ENCODE assay signal across 22 mouse cellular contexts in genomic region chr8:90503306-90503705, GRCm38 (mm10).
DNase-seq lines count a peak whose midpoint lies in the region; ATAC-seq and TF ChIP-seq lines count a peak whose summit lies in the region.
"Had no signal": no experiment of that assay in that cellular context is flagged by ENCODE, and none has a peak within 500 bp of the region (broad histone marks: within the 10 kb centered on the region; RNA-seq: fewer than 3 reads in every experiment).

No protein-coding gene starts in this region.

- no peaks in the 10 kb centered on the region for H3K9me3 ChIP-seq in heart, postnatal 0 days (replicated peaks; ENCODE audit: control insufficient read depth, low read length)
- H3K9me3 ChIP-seq in midbrain, embryonic 14.5 days (ENCODE audit: control insufficient read depth, low read length): no peaks in the 10 kb centered on the region
- H3K9me3 ChIP-seq: embryonic facial prominence, embryonic 15.5 days; hindbrain, embryonic 13.5 days; limb, embryonic 12.5 days had no signal

- peaks cover 10% of the 10 kb centered on the region; the same call in 1 of the 2 replicates for H3K4me1 ChIP-seq in heart, postnatal 0 days (ENCODE audit: control insufficient read depth, insufficient read depth)
- H3K4me1 ChIP-seq in embryonic fibroblast, embryonic 13.5 days (ENCODE audit: control insufficient read depth, insufficient read depth, low read length): no peaks in the 10 kb centered on the region; the same call in 1 of the 2 replicates
- H3K4me1 ChIP-seq in midbrain, embryonic 14.5 days (ENCODE audit: control insufficient read depth, insufficient read depth, low read length): peaks cover 4% of the 10 kb centered on the region; the same call in 1 of the 2 replicates
- H3K4me1 ChIP-seq: embryonic facial prominence, embryonic 15.5 days; limb, embryonic 12.5 days had no signal

- WGBS in heart, postnatal 0 days: 8% methylated on average over 2 of the region's 2 CpGs
- WGBS in midbrain, embryonic 14.5 days: 66% methylated on average over 2 of the region's 2 CpGs

- no peak for TF ChIP-seq CTCF in heart, postnatal 0 days (IDR thresholded peaks at IDR 0.05; ENCODE audit: low read depth)
- no peak for TF ChIP-seq CTCF in embryonic fibroblast, embryonic 13.5 days (IDR thresholded peaks at IDR 0.05; ENCODE audit: borderline replicate concordance, insufficient read depth, low read length)

- no peak for ATAC-seq in heart, postnatal 0 days (ENCODE audit: insufficient read depth, low read depth)
- ATAC-seq in midbrain, embryonic 14.5 days (ENCODE audit: low FRiP score, low TSS enrichment): no peak
- ATAC-seq: forebrain, embryonic 16.5 days; liver, postnatal 0 days; lung, postnatal 0 days had no signal

- peak; percentile 60 to 73 for DNase-seq in frontal cortex, adult 2 months (ENCODE audit: extremely low spot score in 1 of 2, low spot score in 1 of 2)
- no peak for DNase-seq in frontal cortex, postnatal 10 days (ENCODE audit: low spot score in 2 of 2)
- DNase-seq in heart, postnatal 0 days (ENCODE audit: low spot score): peak; percentile 17
- DNase-seq in heart, postnatal 25 days (ENCODE audit: low spot score): no peak
- DNase-seq in left cerebral cortex, postnatal 36 days (ENCODE audit: low spot score in 2 of 2): peak; percentile 38 to 47
- DNase-seq in left cerebral cortex, postnatal 10 days (ENCODE audit: extremely low spot score in 1 of 2, low spot score in 2 of 2): no peak
- no peak for DNase-seq in midbrain, embryonic 14.5 days
- DNase-seq: adrenal gland, postnatal 14 days; cerebellum, adult 9-10 months; gastrocnemius, adult 2 months; kidney, adult 8-10 months; kidney, postnatal 10 days; liver, postnatal 0 days; thymus, postnatal 25 days had no signal

- no peak for TF ChIP-seq EP300 in heart, postnatal 0 days (IDR thresholded peaks at IDR 0.05; ENCODE audit: low read depth)

- H3K27me3 ChIP-seq in heart, postnatal 0 days (ENCODE audit: control insufficient read depth, insufficient read depth, low read length): no peaks in the 10 kb centered on the region
- no peaks in the 10 kb centered on the region for H3K27me3 ChIP-seq in midbrain, embryonic 14.5 days (ENCODE audit: control insufficient read depth, insufficient read depth, low read length)
- H3K27me3 ChIP-seq: embryonic facial prominence, embryonic 15.5 days; hindbrain, embryonic 13.5 days; limb, embryonic 12.5 days had no signal

- H3K27ac ChIP-seq in heart, postnatal 0 days (ENCODE audit: low read depth): no peak overlapping the region
- H3K27ac ChIP-seq in embryonic fibroblast, embryonic 13.5 days (ENCODE audit: insufficient read depth, low read length): peak overlapping the region; percentile 88; the same call in 1 of the 2 replicates
- no peak overlapping the region for H3K27ac ChIP-seq in midbrain, embryonic 14.5 days (replicated peaks; ENCODE audit: low read depth, low read length)
- H3K27ac ChIP-seq: embryonic facial prominence, embryonic 15.5 days; gastrocnemius, adult 2 months; hindbrain, embryonic 13.5 days; limb, embryonic 12.5 days; macrophage had no signal

- no peak overlapping the region for H3K4me2 ChIP-seq in heart, postnatal 0 days (ENCODE audit: low read depth, low read length)
- no peak overlapping the region for H3K4me2 ChIP-seq in midbrain, embryonic 14.5 days (ENCODE audit: low read length)
- H3K4me2 ChIP-seq: embryonic facial prominence, embryonic 15.5 days; hindbrain, embryonic 13.5 days; limb, embryonic 12.5 days; liver, embryonic 11.5 days had no signal

- no peak overlapping the region for H3K4me3 ChIP-seq in heart, postnatal 0 days (ENCODE audit: low read depth, low read length)
- no peak overlapping the region for H3K4me3 ChIP-seq in embryonic fibroblast, embryonic 13.5 days (ENCODE audit: insufficient read depth, low read length)
- no peak overlapping the region for H3K4me3 ChIP-seq in midbrain, embryonic 14.5 days (replicated peaks; ENCODE audit: low read depth, low read length)
- H3K4me3 ChIP-seq: embryonic facial prominence, embryonic 15.5 days; gastrocnemius, adult 2 months; hindbrain, embryonic 13.5 days; limb, embryonic 12.5 days had no signal

- no peak overlapping the region for H3K9ac ChIP-seq in heart, postnatal 0 days (replicated peaks; ENCODE audit: low read depth, low read length)
- no peak overlapping the region for H3K9ac ChIP-seq in midbrain, embryonic 14.5 days (replicated peaks; ENCODE audit: low read length)
- H3K9ac ChIP-seq: embryonic facial prominence, embryonic 15.5 days; hindbrain, embryonic 13.5 days; limb, embryonic 12.5 days; liver, postnatal 0 days had no signal

- intact Hi-C loops in heart, postnatal 25 days (cut with DNase I): no loop called here
- intact Hi-C loops in left cerebral cortex, postnatal 36 days (cut with DNase I): loop anchor here (5.0 kb wide), 1 partner anchor 34 kb away; no protein-coding TSS in a partner anchor
- intact Hi-C loops in left cerebral cortex, postnatal 10 days (cut with DNase I): loop anchor here (10.0 kb wide), 1 partner anchor 499 kb away; no protein-coding TSS in a partner anchor

- TF ChIP-seq POLR2A in embryonic fibroblast, embryonic 13.5 days (IDR thresholded peaks at IDR 0.05; ENCODE audit: low read depth, low read length): no peak

- no peaks in the 10 kb centered on the region for H3K36me3 ChIP-seq in heart, postnatal 0 days (replicated peaks; ENCODE audit: control insufficient read depth, insufficient read depth, low read length)
- no peaks in the 10 kb centered on the region for H3K36me3 ChIP-seq in midbrain, embryonic 14.5 days (ENCODE audit: control insufficient read depth, insufficient read depth, low read length)
- H3K36me3 ChIP-seq: embryonic facial prominence, embryonic 15.5 days; hindbrain, embryonic 13.5 days; limb, embryonic 12.5 days had no signal

Comparison
In these comparisons a context has a peak if more than half of its experiments do, and no peak if none do; other contexts are left out.
1. DNase-seq: peak in frontal cortex, adult 2 months (2 of 2), heart, postnatal 0 days (single experiment) and left cerebral cortex, postnatal 36 days (2 of 2); none in frontal cortex, postnatal 10 days (0 of 2), heart, postnatal 25 days (single experiment), left cerebral cortex, postnatal 10 days (0 of 2) and midbrain, embryonic 14.5 days (single experiment).